Mouse (Mus musculus): ENCODE measurements around the gene Lce1h.

Lce1h gene

DNA sequence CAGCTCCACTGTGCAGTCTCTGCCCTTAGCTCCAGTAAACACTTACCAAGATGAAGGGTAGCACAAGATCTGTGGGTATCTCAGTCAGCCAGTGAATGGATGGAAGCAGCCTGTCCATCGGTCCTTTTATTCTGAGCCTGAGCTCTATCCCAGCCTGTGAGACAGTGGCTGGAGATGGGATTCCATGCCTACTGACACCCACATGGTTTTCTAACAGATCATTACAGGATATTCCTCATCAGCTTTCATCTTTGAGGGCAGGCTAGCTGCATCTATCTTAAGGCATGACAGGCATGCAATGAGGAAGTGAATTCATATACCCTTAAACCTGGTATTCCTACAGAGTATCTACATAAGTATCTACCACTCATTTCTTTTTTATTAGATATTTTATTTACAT is at the start of gene Lce1h:
Lce1h (minus strand) TSS at position 101 of the 400 bp plus-strand sequence.
- DNase-seq (ENCODE audit: low spot score in 2 of 2) = no peak

DNA sequence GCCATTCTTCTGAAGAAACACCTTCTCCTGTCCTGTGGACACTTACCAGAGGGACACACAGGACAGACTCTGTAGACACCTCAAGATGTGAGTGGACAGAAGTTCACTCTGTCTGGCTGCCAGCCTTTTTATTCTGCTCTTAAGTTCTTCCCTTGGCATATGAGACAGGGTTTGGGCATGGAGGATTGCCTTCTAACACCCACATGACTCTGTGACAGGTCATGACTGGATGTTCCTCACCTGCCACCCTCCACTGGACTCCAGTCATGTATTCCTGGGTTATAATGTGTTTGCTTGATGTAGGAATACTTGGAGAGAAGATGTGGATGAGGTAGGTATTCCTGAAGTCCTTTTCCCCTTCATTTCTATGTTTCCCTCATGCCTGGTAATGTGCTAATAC is 42.9 kb upstream of the Lce1h start, which contains the start of gene Lce1k:
Lce1k (minus strand) TSS at position 101 of the 400 bp plus-strand sequence.
- DNase-seq (ENCODE audit: low spot score in 2 of 2) = no peak

DNA sequence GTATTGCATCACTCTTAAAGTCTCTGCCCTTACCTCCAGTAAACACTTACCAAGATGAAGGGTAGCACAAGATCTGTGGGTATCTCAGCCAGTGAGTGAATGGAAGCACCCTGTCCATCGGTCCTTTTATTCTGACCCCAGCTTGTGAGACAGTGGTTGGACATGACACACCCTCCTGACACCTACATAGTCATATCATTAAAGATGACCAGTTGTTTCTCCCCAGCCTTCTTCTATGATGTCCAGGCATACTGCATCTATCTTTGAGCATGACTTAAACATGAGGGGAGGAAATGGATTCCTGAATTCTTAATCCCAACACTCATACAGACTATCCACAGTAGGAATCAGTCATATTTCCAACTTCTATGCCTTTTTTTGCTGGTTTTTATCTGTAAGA is 25.5 kb upstream of the Lce1h start, which contains the start of gene Lce1j:
Lce1j (minus strand) TSS at position 101 of the 400 bp plus-strand sequence.
- DNase-seq (ENCODE audit: low spot score in 2 of 2) = no peak

DNA sequence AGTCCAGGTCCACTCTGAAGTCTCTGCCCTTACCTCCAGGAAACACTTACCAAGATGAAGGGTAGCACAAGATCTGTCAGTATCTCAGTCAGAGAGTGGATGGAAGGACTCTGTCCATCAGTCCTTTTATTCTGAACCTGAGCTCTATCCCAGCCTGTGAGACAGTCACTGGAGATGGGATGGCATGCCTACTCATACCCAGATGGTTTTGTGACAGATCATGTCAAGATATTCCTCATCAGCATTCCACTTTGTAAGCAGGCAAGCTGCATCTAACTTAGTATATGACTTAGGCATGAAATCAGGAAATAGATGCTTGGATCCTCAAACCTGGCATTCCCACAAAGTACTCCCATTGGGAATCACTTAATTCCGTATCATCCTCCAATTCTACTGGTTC is 13.9 kb upstream of the Lce1h start, which contains the start of gene Lce1i:
Lce1i (minus strand) TSS at position 101 of the 400 bp plus-strand sequence.
- no peak for DNase-seq (ENCODE audit: low spot score in 2 of 2)

DNA sequence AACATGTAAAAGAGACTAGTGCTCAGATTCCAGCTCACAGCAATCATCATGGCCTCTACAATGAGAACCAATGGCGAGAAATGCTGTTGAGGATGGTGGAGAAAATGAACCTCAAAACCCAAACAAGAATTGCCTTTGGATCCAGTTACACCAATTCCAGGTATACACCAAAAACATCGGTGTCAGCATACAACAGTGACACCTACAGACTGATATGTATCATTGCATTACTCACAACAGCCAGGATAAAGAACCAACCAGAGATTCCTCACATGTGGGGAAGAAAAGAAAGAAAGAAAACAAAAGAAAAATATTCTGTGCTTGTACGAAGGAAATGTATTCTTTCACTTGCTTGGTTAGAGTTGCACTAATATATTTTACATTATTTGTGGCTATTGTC is 6.7 kb upstream of the Lce1h start:
- DNase-seq (ENCODE audit: low spot score in 2 of 2) = no peak

DNA sequence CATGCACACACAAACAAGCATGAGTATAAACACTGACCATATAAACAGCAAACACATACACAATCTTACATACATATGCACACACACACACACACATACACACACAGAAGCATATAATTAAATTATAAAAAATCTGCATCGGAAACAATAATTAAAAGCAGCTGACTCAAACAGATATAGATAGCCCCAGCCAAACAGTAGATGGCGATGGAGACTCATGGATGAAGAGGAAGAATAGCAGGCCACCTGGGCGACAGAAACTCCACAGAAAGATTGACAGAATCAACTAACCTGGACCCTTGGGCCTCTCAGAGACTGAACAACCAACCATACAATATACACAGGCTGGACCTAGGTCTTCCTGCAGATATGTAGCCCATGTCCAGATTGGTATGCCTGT is 11.7 kb downstream of the Lce1h start:
- no peak for DNase-seq (ENCODE audit: low spot score in 2 of 2)

DNA sequence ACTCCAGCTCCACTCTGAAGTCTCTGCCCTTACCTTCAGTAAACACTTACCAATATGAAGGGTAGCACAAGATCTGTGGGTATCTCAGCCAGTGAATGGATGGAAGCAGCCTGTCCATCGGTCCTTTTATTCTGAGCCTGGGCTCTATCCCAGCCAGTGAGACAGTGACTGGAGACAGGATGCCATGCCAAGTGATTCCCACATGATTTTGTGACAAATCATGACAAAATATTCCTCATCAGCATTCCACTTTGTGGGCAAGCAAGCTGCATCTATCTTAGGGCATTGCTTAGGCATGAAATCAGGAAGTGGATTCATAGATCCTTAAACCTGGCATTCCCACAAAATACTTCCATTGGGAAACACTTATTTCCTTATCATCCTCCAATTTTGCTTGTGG is 12.6 kb downstream of the Lce1h start, which contains the start of gene Lce1g:
Lce1g (minus strand) TSS at position 101 of the 400 bp plus-strand sequence.
- no peak for DNase-seq (ENCODE audit: low spot score in 2 of 2)

DNA sequence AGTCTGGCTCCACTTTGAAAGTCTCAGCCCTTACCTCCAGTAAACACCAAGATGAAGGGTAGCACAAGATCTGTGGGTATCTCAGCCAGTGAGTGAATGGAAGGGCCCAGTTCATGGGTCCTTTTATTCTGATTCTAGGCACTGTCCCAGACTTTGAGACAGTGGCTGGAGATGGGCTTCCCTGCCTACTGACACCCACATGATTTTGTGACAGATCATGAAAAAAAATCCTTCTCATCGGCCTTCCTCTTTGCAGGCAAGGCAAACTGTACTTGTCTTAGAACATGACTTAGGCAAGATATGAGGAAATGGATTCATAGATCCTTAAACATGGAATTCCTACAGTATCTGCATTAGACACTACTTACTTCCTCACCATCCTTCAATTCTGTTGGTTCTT is 25.9 kb downstream of the Lce1h start, which contains the start of gene Gm38119:
Gm38119 (minus strand) TSS at position 101 of the 400 bp plus-strand sequence.
- DNase-seq (ENCODE audit: low spot score in 2 of 2) = no peak

DNA sequence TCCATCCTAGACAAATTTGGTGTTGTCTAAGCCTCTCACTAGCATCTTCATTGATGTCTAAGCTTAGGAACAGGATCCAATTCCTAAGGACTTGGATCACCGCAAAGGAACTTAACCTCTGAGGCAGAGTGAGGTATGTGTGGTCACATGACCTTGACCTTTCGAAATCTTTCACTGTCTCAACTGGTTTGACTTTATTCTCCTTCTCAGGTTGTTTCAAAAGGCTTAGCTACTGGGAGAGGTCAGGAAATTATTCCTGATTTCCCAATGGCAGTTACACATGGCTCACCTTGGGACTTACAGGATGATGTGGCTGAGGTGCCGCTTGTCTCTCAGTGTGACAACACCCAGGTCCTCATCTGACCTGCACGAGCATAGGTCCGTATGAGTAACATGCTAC is 42.2 kb downstream of the Lce1h start:
- no peak for DNase-seq (ENCODE audit: low spot score in 2 of 2)

DNA sequence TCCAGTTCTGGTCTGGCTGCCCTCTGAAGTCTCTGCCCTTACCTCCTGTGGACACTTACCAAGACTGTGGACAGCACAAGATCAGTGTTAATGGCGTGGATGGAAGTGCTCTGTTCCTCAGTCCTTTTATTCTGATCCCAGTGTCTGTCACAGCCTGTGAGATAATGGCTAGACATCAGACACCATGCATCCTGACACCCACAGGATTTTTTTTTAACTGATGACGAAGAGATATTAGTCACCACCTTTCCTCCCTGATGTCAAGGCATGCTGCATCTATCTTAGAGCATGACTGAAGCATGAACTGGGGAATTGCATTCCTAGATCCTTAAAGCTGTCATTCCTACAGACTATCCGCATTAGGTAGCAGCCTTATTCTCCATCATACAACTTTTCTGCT is 44.6 kb downstream of the Lce1h start, which contains the start of gene Lce1f:
Lce1f (minus strand) TSS at position 101 of the 400 bp plus-strand sequence.
- no peak for DNase-seq (ENCODE audit: low spot score in 2 of 2)

DNA sequence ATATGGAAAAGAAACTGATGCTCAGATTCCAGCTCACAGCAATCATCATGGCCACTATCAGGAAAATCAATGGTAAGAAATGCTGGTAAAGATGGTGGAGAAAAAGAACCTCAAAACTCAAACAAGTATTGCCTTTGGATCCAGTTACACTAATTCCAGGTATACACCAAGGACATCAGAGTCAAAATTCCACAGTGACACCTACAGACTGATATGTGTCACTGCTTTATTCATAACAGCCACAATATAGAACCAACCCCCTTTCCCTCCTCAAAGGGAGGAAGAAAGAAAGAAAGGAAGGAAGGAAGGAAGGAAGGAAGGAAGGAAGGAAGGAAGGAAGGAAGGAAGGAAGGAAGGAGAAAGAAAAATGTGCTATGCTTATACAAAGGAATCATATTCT is 49.7 kb downstream of the Lce1h start:
- no peak for DNase-seq (ENCODE audit: low spot score in 2 of 2)
